In the genomic region with DNA sequence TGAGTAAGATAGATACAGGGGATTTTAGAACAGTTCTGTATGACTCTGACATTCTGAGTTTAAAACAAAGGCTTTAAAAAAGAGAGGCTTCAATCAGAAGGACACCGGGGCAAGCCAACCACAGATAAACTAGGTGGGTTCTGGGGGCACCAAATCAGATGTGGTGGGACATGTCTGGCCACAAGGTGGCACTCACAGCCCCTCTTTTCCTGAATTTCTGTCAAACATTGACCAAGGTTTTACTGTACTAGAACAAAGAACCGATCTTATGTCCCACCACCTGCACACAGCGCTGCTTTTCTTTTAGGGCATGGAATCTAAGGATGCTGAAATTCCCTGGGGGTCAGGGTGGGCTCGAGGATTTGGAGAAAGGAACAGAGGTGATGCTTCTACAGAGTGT, we compare ENCODE assay signal across 10 mouse cellular contexts.
DNase-seq lines count a peak whose midpoint lies in the region; ATAC-seq and TF ChIP-seq lines count a peak whose summit lies in the region.
"Had no signal": no experiment of that assay in that cellular context is flagged by ENCODE, and none has a peak within 500 bp of the region (broad histone marks: within the 10 kb centered on the region; RNA-seq: fewer than 3 reads in every experiment).

No protein-coding gene starts in this region.

- no peak overlapping the region for H3K4me2 ChIP-seq in hindbrain, postnatal 0 days (ENCODE audit: low read depth, low read length)
- H3K4me2 ChIP-seq in lung, embryonic 14.5 days: no peak overlapping the region
- H3K4me2 ChIP-seq: liver, embryonic 15.5 days; stomach, embryonic 15.5 days had no signal

- H3K9me3 ChIP-seq in hindbrain, postnatal 0 days (ENCODE audit: low read length): no peaks in the 10 kb centered on the region
- no peaks in the 10 kb centered on the region for H3K9me3 ChIP-seq in lung, embryonic 14.5 days (ENCODE audit: low read depth, low read length)
- H3K9me3 ChIP-seq: liver, embryonic 15.5 days; stomach, embryonic 15.5 days had no signal

- no peak for TF ChIP-seq POLR2A in small intestine, adult 2 months (IDR thresholded peaks at IDR 0.05; ENCODE audit: low read depth, low read length)

- DNase-seq in layer of hippocampus, postnatal 14 days (ENCODE audit: low spot score in 2 of 2): peak; percentile 47 to 58
- DNase-seq in layer of hippocampus, adult 11-12 months (ENCODE audit: low spot score): no peak
- DNase-seq in WW6 (ENCODE audit: low read depth, low spot score): peak; percentile 18
- DNase-seq in cerebellum, postnatal 10 days: peak; percentile 77 to 78
- DNase-seq in hindbrain, postnatal 0 days (ENCODE audit: low spot score): peak; percentile 66
- DNase-seq in lung, embryonic 14.5 days: peak; percentile 74
- no peak for DNase-seq in spleen, postnatal 14 days (ENCODE audit: low spot score in 2 of 2)

- no peak overlapping the region for H3K4me3 ChIP-seq in hindbrain, postnatal 0 days (ENCODE audit: low read length)
- H3K4me3 ChIP-seq in lung, embryonic 14.5 days (ENCODE audit: low read depth, low read length): no peak overlapping the region
- H3K4me3 ChIP-seq in small intestine, adult 2 months (ENCODE audit: low read depth, low read length): no peak overlapping the region
- H3K4me3 ChIP-seq: liver, embryonic 15.5 days; stomach, embryonic 15.5 days had no signal

- no peak overlapping the region for H3K9ac ChIP-seq in hindbrain, postnatal 0 days (replicated peaks; ENCODE audit: low read length)
- no peak overlapping the region for H3K9ac ChIP-seq in lung, embryonic 14.5 days
- H3K9ac ChIP-seq: liver, embryonic 15.5 days; stomach, embryonic 15.5 days had no signal

- peak; percentile 73 for TF ChIP-seq CTCF in hindbrain, postnatal 0 days (IDR thresholded peaks at IDR 0.05; ENCODE audit: low read depth)
- peak; percentile 70 for TF ChIP-seq CTCF in lung, embryonic 14.5 days (IDR thresholded peaks at IDR 0.05; ENCODE audit: low read depth)
- TF ChIP-seq CTCF in small intestine, adult 2 months (IDR thresholded peaks at IDR 0.05; ENCODE audit: extremely low read depth, insufficient read length, insufficient replicate concordance, low read depth, low read length): peak; percentile 49; the same call in 1 of the 2 replicates

- no peaks in the 10 kb centered on the region for H3K27me3 ChIP-seq in hindbrain, postnatal 0 days (ENCODE audit: insufficient read depth, low read length)
- H3K27me3 ChIP-seq in lung, embryonic 14.5 days (ENCODE audit: insufficient read depth, low read length): no peaks in the 10 kb centered on the region
- H3K27me3 ChIP-seq in small intestine, adult 2 months (ENCODE audit: control insufficient read depth, insufficient read depth, low read length): no peaks in the 10 kb centered on the region
- H3K27me3 ChIP-seq: liver, embryonic 15.5 days; stomach, embryonic 15.5 days had no signal

- 0 out of 2 replicates have a peak, but pooled peaks have one; percentile 18 for ATAC-seq in hindbrain, postnatal 0 days
- no peak for ATAC-seq in lung, embryonic 14.5 days (ENCODE audit: insufficient read depth)

- WGBS in hindbrain, postnatal 0 days: 33% methylated on average over 4 of the region's 4 CpGs
- 25% methylated on average over 4 of the region's 4 CpGs for WGBS in lung, embryonic 14.5 days
- WGBS in small intestine, adult 2 months: 20% methylated on average over 4 of the region's 4 CpGs

- H3K36me3 ChIP-seq in hindbrain, postnatal 0 days (ENCODE audit: insufficient read depth, low read length): no peaks in the 10 kb centered on the region
- H3K36me3 ChIP-seq in lung, embryonic 14.5 days (ENCODE audit: insufficient read depth): no peaks in the 10 kb centered on the region
- H3K36me3 ChIP-seq in small intestine, adult 2 months (ENCODE audit: control insufficient read depth, insufficient read depth, low read length): no peaks in the 10 kb centered on the region
- H3K36me3 ChIP-seq: liver, embryonic 15.5 days; stomach, embryonic 15.5 days had no signal

- H3K4me1 ChIP-seq in hindbrain, postnatal 0 days (ENCODE audit: insufficient read depth, low read length): no peaks in the 10 kb centered on the region
- H3K4me1 ChIP-seq in lung, embryonic 14.5 days (ENCODE audit: insufficient read depth): no peaks in the 10 kb centered on the region
- H3K4me1 ChIP-seq in small intestine, adult 2 months (ENCODE audit: control insufficient read depth, insufficient read depth, insufficient read length, low read length): no peaks in the 10 kb centered on the region
- H3K4me1 ChIP-seq: liver, embryonic 15.5 days; stomach, embryonic 15.5 days had no signal

- H3K27ac ChIP-seq in hindbrain, postnatal 0 days: no peak overlapping the region
- H3K27ac ChIP-seq in lung, embryonic 14.5 days (ENCODE audit: low read depth): no peak overlapping the region
- no peak overlapping the region for H3K27ac ChIP-seq in small intestine, adult 2 months (ENCODE audit: insufficient read depth, low read depth, low read length)
- H3K27ac ChIP-seq: liver, embryonic 15.5 days; stomach, embryonic 15.5 days had no signal

Comparison
In these comparisons a context has a peak if more than half of its experiments do, and no peak if none do; other contexts are left out.
1. DNase-seq: peak in layer of hippocampus, postnatal 14 days (2 of 2), WW6 (single experiment), cerebellum, postnatal 10 days (2 of 2), hindbrain, postnatal 0 days (single experiment) and lung, embryonic 14.5 days (single experiment); none in layer of hippocampus, adult 11-12 months (single experiment) and spleen, postnatal 14 days (0 of 2).
2. Peak in every context shown above with its lines, with median percentiles within 50 percentile points of each other: CTCF ChIP-seq.